Mouse (Mus musculus) heart, postnatal 25 days (tissue): ENCODE measurements around the gene Ncaph. TPM values are rescaled to one million over a fixed set of nuclear protein-coding genes. Genes with fewer than 3 reads are reported as not detected.
"Not testable (repeated sequence)": the region's sequence is repeated elsewhere in the genome, so short reads cannot be mapped to it uniquely, and the experiment has no call there.

ENCODE experiments used
- DNase-seq: peaks from one replicate; pipeline ENCODE4 v3.0.0; 2022; ENCODE audit warnings: low spot score
- intact Hi-C: fragments of 180-260 bp; cut with DNase I; formaldehyde crosslinking; loops from one replicate; pipeline ENCODE4 v1.15.1; 2025
- total RNA-seq, 2 experiments: library from RNA; stranded (reverse); gene quantifications; 2 replicates each; pipeline ENCODE4 v1.2.3; 2021

Gene Ncaph
- total RNA-seq, 2 experiments from 2014 or later = 1.4 to 2.3 TPM

DNA sequence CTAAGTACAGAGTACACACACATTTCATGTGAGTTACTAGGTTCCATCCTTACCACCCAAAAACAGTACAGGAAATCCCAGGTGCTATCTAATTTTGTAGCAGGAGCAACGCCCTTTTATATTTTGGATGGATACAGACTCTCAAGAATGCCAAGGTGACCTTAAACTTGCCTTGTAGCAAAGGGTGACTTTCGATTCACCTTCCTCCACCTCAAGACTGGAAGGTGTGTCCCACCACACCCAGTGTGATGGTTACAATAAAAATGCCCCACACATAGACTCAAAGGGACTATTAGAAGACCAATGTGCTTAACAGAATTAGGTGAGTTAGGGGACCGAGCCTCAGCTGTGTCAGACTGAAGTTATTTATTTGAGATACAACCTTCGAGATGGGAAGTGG, 24.8 kb downstream of the Ncaph start:
- intact Hi-C loops = no loop called here
- no peak for DNase-seq

DNA sequence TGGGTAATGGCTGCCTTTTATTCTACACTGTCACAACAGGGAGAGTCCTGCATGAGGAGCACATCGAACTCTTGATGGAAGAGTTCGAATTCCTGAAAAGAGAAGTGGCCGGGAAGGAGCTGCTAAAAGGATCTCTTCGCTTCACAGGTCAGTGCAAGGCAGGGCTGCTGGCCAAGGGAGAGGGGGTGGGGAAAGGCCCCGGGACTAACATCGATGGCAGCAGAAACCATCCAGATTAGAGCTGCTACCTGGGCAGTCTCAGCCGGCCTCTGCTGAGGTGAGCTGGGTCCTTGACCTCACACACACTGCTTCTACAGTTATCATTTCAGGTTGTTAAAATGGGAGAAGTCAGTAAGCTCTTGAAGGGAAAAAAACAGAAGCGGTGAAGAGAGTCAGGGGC, 41.8 kb downstream of the Ncaph start:
- no peak for DNase-seq
- intact Hi-C loops = no loop called here

DNA sequence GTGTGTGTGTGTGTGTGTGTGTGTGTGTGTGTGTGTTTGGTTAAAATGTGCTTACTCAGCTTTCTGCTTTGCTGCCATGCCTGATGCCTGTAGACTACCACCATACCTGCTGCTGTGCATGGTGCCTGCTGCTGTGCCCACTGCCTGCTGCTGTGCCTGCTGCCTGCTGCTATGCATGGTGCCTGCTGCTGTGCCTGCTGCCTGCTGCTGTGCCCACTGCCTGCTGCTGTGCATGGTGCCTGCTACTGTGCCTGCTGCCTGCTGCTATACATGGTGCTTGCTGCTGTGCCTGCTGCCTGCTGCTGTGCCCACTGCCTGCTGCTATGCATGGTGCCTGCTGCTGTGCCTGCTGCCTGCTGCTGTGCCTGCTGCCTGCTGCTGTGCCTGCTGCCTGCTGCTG, 43.6 kb downstream of the Ncaph start:
- intact Hi-C loops, DNase-seq: not testable (repeated sequence)

DNA sequence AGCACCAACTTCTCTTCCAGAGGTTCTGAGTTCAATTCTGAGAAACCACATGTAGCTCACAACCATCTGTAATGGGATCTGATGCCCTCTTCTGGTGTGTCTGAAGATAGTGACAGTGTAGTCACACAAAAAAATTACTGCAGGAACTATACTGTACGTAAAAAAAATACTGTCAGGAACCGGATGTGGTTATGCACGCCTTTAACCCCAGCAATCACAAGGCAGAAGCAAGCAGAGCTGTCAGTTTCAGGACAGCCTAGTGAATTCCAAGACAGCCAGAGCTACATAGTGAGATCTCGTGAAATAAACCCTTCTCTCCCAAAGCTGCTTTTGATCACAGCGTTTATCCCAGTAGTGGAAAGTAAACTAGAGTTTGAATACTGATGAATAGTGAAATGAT, 47.5 kb downstream of the Ncaph start:
- no peak for DNase-seq
- intact Hi-C loops = no loop called here

DNA sequence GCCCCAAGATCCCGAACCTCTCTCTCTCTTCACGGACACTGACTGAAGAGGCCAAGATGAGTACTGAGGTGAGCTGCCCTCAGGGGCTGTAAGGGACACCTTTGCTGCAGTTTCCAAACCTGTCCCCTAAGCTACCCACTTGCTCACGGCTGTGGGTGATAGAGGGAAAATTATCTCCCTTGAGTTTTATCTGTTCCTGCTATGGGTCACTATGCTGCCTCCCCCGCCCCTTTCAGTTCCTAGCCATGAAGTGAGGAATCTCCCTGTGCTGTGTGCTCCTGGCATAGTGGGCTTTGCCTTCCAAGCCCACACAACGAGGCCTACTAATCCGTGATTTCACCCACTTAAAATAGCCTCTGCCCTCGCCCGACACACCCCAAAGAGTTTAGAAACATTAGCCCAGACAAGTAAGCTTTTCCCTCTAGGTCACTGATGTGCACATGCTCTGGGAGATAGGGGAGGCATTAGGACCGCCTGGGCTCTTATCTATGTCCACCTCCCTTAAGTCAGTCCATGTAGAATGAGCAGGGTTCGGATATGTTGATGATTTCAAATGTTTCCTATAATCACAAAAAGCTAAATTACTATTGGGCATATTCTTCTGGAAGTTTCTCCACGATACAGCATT, 53.0 kb downstream of the Ncaph start:
- no peak for DNase-seq
- intact Hi-C loops = no loop called here

DNA sequence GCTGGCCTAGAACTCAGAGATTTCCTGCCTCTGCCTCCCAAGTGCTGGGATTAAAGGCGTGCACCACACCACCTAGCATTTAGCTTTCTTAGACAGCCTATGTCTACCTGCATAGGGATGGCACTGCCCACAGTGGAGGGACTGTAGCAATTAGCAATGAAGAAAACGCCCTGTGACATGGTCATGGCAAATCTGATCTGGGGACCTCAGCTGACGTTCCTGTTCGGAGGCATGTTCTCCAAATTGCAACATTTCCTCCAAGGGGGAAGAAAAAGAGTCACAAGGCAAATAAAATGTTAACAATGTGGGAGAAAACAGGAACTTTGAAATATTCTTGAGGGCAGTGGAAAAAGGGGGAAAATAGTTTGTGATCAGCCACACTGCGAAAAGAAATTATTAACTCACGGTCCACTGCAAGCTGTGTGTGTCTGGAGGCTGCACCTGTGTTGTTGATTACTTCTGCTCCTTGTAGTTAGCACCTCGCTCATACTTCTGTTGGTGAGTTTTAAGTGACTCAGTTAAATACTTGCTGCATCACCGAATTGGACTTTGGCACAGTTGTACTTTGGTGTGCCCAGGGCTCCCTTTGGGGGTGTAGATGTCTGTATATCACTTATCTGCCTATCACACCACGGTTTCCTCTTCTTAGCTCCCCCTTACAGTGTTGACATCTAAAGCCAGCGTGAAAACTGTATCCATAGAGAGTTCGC, 53.7 kb downstream of the Ncaph start:
- DNase-seq = no peak
- intact Hi-C loops = no loop called here

DNA sequence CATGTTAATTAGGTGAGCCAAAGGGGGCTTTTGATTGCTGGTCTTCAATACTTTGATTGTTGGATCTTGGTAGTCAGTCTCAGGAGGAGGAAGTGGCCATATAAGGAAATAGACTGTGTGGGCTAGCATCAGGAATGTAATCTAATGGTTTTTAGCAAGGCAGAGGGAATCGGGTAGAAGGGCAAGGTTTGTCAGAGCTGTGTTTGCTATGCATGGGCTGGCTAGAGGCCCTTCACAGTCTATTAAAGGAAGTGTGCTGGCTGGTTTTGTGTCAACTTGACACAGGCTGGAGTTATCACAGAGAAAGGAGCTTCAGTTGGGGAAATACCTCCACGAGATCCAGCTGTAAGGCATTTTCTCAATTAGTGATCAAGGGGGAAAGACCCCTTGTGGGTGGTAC, 54.7 kb downstream of the Ncaph start:
- DNase-seq, intact Hi-C loops: not testable (repeated sequence)

DNA sequence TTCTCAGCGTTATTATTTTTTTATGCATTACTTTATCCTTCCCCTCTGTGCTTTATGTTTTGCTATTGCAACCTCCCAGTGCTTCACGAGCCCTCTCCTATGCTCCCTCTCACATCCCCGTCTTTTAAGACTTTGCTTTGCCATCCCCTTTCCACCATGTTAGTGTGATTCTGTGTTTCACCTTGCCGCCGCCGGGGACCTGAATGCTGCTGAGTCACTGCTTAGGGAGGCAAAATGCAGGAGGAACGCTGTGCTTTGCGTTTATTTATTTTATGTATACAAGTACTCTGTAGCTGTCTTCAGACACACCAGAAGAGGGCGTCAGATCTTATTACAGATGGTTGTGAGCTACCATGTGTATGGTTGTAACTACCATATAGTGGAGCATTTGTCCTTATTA, 56.1 kb downstream of the Ncaph start:
- intact Hi-C loops = no loop called here
- DNase-seq = no peak

DNA sequence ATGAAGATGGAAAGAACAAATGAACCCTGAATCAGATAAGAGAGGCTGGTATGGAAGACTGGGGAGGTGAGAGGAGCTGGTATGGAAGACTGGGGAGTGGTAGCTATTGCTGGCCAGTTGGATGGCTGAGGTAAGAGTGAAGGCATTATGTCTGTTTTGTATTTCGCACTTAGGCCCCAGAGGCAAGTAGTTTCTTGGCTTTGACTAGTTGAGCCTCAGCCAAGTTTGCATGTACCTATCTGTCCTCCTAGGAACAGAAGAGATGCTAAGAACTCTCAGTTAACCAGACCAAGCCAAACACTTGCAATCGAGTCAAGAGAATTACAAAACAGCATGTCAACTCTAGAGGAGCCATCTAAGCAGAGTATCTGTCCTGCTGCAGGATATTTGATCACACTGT, 59.6 kb downstream of the Ncaph start:
- no peak for DNase-seq
- intact Hi-C loops = loop anchor here (5.0 kb wide), 1 partner anchor 68 kb away; the partner anchor contains the start of gene Itpripl1

DNA sequence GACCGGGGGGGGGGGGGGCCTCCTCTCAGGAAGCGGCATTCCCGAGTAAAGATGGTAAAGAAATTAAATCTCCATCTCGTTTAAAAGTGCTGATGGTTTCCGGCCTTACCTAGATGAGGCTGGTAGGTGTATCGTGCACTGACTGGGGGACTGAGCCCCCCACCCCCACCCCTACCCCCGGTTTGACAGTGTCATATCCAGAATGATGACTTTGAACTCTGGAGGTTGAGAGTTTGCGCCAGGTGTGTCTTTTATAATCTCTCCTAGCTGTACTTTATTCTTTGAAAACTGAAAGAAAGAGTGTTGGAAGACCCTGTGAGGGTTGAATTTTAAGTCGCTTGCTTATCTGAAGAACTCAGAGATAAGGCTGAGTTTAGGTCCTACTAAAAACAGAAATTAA, 62.9 kb downstream of the Ncaph start:
- DNase-seq = no peak
- intact Hi-C loops = loop anchor here (5.0 kb wide), 1 partner anchor 71 kb away; the partner anchor contains the start of gene Itpripl1

DNA sequence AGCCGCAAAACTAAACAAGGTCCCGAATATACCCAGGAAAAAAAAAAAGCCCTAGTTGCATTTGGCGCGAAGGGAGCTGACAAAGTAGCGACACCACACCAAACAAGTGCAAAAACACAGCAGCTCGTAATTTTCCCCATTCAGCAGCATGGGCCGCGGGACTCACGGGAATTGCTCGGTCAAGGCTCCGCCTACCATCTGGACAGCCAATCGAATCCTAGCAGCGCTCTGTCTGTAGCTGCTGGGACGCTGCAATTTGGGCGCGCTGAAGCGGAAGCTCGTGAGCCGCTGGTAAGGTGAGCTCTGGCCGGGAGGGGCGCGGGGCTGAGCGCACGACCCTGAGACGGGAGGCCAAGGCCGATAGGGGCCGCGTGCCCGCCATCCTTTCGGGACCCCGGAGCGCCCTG, 63.3 kb downstream of the Ncaph start, which contains the start of gene Blvra:
TSS of gene Blvra (plus strand) at position 231 of the 407 bp plus-strand sequence.
- intact Hi-C loops = loop anchor here (5.0 kb wide), 1 partner anchor 72 kb away; the partner anchor contains the start of gene Itpripl1
- peak; percentile 79 for DNase-seq

DNA sequence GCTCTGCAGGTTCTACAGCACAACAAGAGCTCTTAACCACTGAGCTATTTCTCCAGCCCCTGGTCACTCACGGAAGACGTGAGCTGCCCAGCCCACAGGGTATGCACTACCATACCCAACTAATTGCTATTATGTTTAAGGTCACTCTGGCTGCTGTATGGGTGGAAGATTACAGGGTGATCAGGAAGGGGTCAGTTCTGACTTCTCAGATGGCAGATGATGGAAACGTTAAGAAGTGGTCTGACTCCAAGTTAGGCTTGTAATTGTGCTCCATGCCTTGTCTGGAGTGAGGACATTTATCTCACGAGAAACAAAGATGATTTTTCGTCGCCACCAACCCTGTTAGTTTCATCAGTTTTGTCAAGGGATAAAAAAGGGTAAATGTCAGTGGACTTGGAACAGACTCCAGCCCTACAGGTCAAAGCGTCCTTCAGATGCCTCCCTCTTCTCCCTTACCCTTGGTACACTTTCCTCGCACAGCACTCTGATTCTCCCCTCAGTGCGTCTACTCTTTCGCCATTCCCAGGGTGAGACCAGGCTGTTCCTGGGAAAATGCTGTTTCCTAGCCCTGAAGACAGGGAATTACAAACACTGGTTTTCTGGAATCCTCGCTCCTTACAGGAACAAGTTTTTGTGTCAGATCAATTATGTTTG, 63.8 kb downstream of the Ncaph start:
- no peak for DNase-seq
- intact Hi-C loops = loop anchor here (5.0 kb wide), 1 partner anchor 72 kb away; the partner anchor contains the start of gene Itpripl1

DNA sequence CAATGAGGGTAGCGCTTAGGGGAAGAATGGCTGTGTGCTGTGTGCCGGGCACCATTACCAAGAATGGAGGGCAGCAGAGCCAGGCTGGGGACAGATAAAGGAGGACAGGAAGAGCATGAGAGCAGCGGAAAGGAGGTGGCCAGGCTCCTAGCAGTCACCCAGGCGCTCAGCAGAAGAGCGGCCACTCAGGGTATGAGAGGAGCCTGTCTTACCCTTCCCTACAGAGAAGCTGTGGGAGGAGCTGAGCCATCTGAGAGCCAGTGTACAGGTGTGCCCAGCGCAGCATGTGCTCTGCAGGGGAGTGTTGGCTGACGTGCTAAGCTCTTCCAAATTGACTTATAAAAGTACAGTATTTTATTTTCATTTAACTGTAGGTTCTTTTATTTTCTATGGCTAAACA, 64.9 kb downstream of the Ncaph start:
- DNase-seq = no peak
- intact Hi-C loops = no loop called here

DNA sequence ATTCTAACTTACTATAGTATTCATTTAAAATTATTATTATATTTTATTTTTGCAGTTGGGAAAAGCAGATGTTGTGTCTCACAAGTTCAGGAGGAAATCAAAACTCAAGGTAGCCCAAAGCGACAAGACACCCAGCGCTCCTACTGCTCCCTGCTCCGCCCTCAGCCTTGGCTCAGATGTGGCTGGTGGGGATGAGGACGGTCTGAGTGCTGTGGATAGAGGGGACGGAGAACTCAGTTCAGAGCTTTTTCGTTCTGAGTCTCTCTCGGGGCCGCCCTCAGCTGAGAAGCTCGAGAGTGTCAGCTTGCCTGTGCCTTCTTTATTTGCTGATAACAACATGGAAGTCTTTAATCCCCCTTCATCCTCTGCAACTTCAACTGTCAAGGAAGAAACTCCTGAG, 72.3 kb downstream of the Ncaph start:
- DNase-seq = no peak
- intact Hi-C loops = no loop called here

Other genes starting within 250 kb of the Ncaph start
- 10 to 100 TPM; 45.3 to 53.2 TPM for gene Sppl2a, start 200.7 kb downstream of the Ncaph start, total RNA-seq
- gene Ap4e1, start 125.2 kb downstream of the Ncaph start, total RNA-seq = 1 to 10 TPM; 7.0 to 7.2 TPM
- 10 to 100 TPM; 16.9 to 20.7 TPM for gene Blvra, start 63.3 kb downstream of the Ncaph start, total RNA-seq
- gene Itpripl1, start 9.5 kb upstream of the Ncaph start, total RNA-seq = 10 to 100 TPM; 10.1 to 14.1 TPM
- gene 1810024B03Rik, start 74.3 kb upstream of the Ncaph start, total RNA-seq = under 1 TPM; 0.36 to 0.70 TPM
- 10 to 100 TPM; 54.0 to 62.4 TPM for gene Snrnp200, start 74.4 kb upstream of the Ncaph start, total RNA-seq
- 10 to 100 TPM; 61.9 to 62.3 TPM for gene Ciao1, start 113.9 kb upstream of the Ncaph start, total RNA-seq
- gene Tmem127, start 114.0 kb upstream of the Ncaph start, total RNA-seq = 10 to 100 TPM; 27.9 to 28.7 TPM
- 100 to 1,000 TPM; 152 to 167 TPM for gene Stard7, start 136.3 kb upstream of the Ncaph start, total RNA-seq
- gene Dusp2, start 202.2 kb upstream of the Ncaph start, total RNA-seq = under 1 TPM; 0.31 to 0.49 TPM
- gene Astl, start 204.7 kb upstream of the Ncaph start, total RNA-seq = not detected
- under 1 TPM; 0.61 to 0.88 TPM for gene Adra2b, start 229.3 kb upstream of the Ncaph start, total RNA-seq